Mouse (Mus musculus) MEL (cell line): ENCODE data around the gene Tbc1d2. TPM values are rescaled to one million over a fixed set of nuclear protein-coding genes. Genes with fewer than 3 reads are reported as not detected.

ENCODE experiments used
- DNase-seq: peaks from one replicate; pipeline ENCODE4 v3.0.0; 2011; ENCODE audit warnings: low read depth, low spot score
- H3K27ac ChIP-seq: 2 replicates; pipeline ENCODE4 v1.5.1; 2012; ENCODE audit warnings: low read depth, mild to moderate bottlenecking, control low read depth, low read length, moderate library complexity; ENCODE audit not compliant: control insufficient read depth
- H3K27me3 ChIP-seq, 2 experiments: fragments of 150-350 bp in 1 of 2; sonication (generic) in 1 of 2; 2 replicates each; pipeline ENCODE4 v1.6.1; 2012; ENCODE audit warnings: low read length in 2 of 2, mild to moderate bottlenecking in 2 of 2, improper control_type of control experiment in 1 of 2, moderate library complexity in 1 of 2; ENCODE audit not compliant: insufficient read depth in 2 of 2, control insufficient read depth in 1 of 2
- H3K36me3 ChIP-seq, 2 experiments: 2 replicates each; pipeline ENCODE4 v1.6.1; 2012 to 2014; ENCODE audit warnings: low read length in 2 of 2, improper control_type of control experiment in 1 of 2, inconsistent platforms in 1 of 2, mild to moderate bottlenecking in 1 of 2; ENCODE audit not compliant: insufficient read depth in 2 of 2, control insufficient read depth in 1 of 2
- H3K4me1 ChIP-seq, 2 experiments: fragments of 150-350 bp in 1 of 2; sonication (generic) in 1 of 2; 2 replicates each; pipeline ENCODE4 v1.6.1; 2012; ENCODE audit warnings: low read length in 2 of 2, improper control_type of control experiment in 1 of 2, mild to moderate bottlenecking in 1 of 2; ENCODE audit not compliant: insufficient read depth in 2 of 2, control insufficient read depth in 1 of 2
- H3K4me3 ChIP-seq, 2 experiments: fragments of 150-350 bp in 1 of 2; sonication (generic) in 1 of 2; 2 replicates each; pipeline ENCODE4 v1.5.1; 2012; ENCODE audit warnings: low read depth in 2 of 2, low read length in 2 of 2, mild to moderate bottlenecking in 2 of 2, moderate library complexity in 2 of 2, control low read depth in 1 of 2, improper control_type of control experiment in 1 of 2; ENCODE audit not compliant: control insufficient read depth in 1 of 2, insufficient read depth in 1 of 2
- H3K79me2 ChIP-seq: 2 replicates; pipeline ENCODE4 v1.6.1; 2012; ENCODE audit warnings: mild to moderate bottlenecking, low read length, moderate library complexity; ENCODE audit not compliant: control insufficient read depth, poor library complexity, insufficient read depth
- H3K9ac ChIP-seq: 2 replicates; pipeline ENCODE4 v1.6.1; 2012; ENCODE audit warnings: low read depth, mild to moderate bottlenecking, control low read depth, low read length, moderate library complexity; ENCODE audit not compliant: control insufficient read depth, poor library complexity, severe bottlenecking
- H3K9me3 ChIP-seq: fragments of 150-350 bp; sonication (generic); replicated peaks from 2 replicates; pipeline ENCODE4 v1.6.1; 2012; ENCODE audit warnings: mild to moderate bottlenecking, low read length, improper control_type of control experiment, moderate library complexity; ENCODE audit not compliant: insufficient read depth
- BHLHE40 ChIP-seq: IDR thresholded peaks from 2 replicates; pipeline ENCODE4 v1.6.1; 2012; ENCODE audit warnings: low read depth, mild to moderate bottlenecking, inconsistent platforms, low read length, improper control_type of control experiment, borderline replicate concordance
- CHD2 ChIP-seq: IDR thresholded peaks from 2 replicates; pipeline ENCODE4 v1.6.1; 2011; ENCODE audit warnings: low read length, improper control_type of control experiment
- ELF1 ChIP-seq: IDR thresholded peaks from 2 replicates; pipeline ENCODE4 v1.6.1; 2014; ENCODE audit warnings: low read depth, mild to moderate bottlenecking, inconsistent platforms, low read length, improper control_type of control experiment, moderate library complexity
- EP300 ChIP-seq, 2 experiments: IDR thresholded peaks; 2 replicates each; pipeline ENCODE4 v1.6.1; 2011; ENCODE audit warnings: improper control_type of control experiment in 2 of 2, low read length in 2 of 2, low read depth in 1 of 2, mild to moderate bottlenecking in 1 of 2
- GATA1 ChIP-seq: IDR thresholded peaks from 2 replicates; pipeline ENCODE4 v1.6.1; 2011; ENCODE audit warnings: low read depth, low read length, improper control_type of control experiment
- JUND ChIP-seq: IDR thresholded peaks from 2 replicates; pipeline ENCODE4 v1.6.1; 2011; ENCODE audit warnings: low read depth, mild to moderate bottlenecking, improper control_type of control experiment, low read length
- MAFK ChIP-seq: IDR thresholded peaks from 2 replicates; pipeline ENCODE4 v1.6.1; 2011; ENCODE audit warnings: low read depth, mild to moderate bottlenecking, low read length, improper control_type of control experiment, borderline replicate concordance
- MAZ ChIP-seq: IDR thresholded peaks from 2 replicates; pipeline ENCODE4 v1.6.1; 2012; ENCODE audit warnings: low read depth, mild to moderate bottlenecking, inconsistent platforms, low read length, improper control_type of control experiment
- MYB ChIP-seq: IDR thresholded peaks from 2 replicates; pipeline ENCODE4 v1.6.1; 2011; ENCODE audit warnings: mild to moderate bottlenecking, low read depth, low read length, improper control_type of control experiment
- NRF1 ChIP-seq: IDR thresholded peaks from 2 replicates; pipeline ENCODE4 v1.6.1; 2014; ENCODE audit warnings: low read depth, mild to moderate bottlenecking, inconsistent platforms, low read length, improper control_type of control experiment, moderate library complexity; ENCODE audit not compliant: poor library complexity, insufficient read depth, severe bottlenecking
- POLR2A ChIP-seq, 2 experiments: IDR thresholded peaks; 2 replicates each; pipeline ENCODE4 v1.6.1; 2011 to 2012; ENCODE audit warnings: low read length in 2 of 2, mild to moderate bottlenecking in 2 of 2, control low read depth in 1 of 2, improper control_type of control experiment in 1 of 2, low read depth in 1 of 2, moderate library complexity in 1 of 2; ENCODE audit not compliant: control insufficient read depth in 1 of 2, insufficient read depth in 1 of 2, poor library complexity in 1 of 2
- POLR2AphosphoS5 ChIP-seq: IDR thresholded peaks from 2 replicates; pipeline ENCODE4 v1.6.1; 2012; ENCODE audit warnings: low read depth, borderline replicate concordance, mild to moderate bottlenecking, inconsistent platforms, low read length, moderate library complexity, mixed read lengths
- RCOR1 ChIP-seq: IDR thresholded peaks from 2 replicates; pipeline ENCODE4 v1.6.1; 2012; ENCODE audit warnings: low read depth, mild to moderate bottlenecking, inconsistent platforms, low read length, improper control_type of control experiment
- SIN3A ChIP-seq: IDR thresholded peaks from 2 replicates; pipeline ENCODE4 v1.6.1; 2012; ENCODE audit warnings: low read length, improper control_type of control experiment, inconsistent platforms
- TAL1 ChIP-seq: IDR thresholded peaks from 2 replicates; pipeline ENCODE4 v1.6.1; 2012; ENCODE audit warnings: mild to moderate bottlenecking, inconsistent platforms, low read length, moderate library complexity, mixed read lengths
- TCF12 ChIP-seq: IDR thresholded peaks from 2 replicates; pipeline ENCODE4 v1.6.1; 2014; ENCODE audit warnings: low read depth, mild to moderate bottlenecking, inconsistent platforms, low read length, improper control_type of control experiment, moderate library complexity
- polyA plus RNA-seq, 2 experiments: library from polyadenylated mRNA; stranded (reverse) in 1 of 2; unstranded in 1 of 2; fragments of >175 nt in 1 of 2; fragments of >200 nt in 1 of 2; gene quantifications; 2 replicates each; pipeline versions ENCODE4 v1.2.1 to v1.2.4; 2012; ENCODE audit warnings: low replicate concordance in 2 of 2, low read depth in 1 of 2; ENCODE audit not compliant: insufficient read length in 2 of 2, insufficient read depth in 1 of 2, missing spikeins in 1 of 2
- total RNA-seq: library from RNA; depleted of rRNA; stranded (reverse); fragments of 300-350 nt; gene quantifications from 2 replicates; pipeline ENCODE4 v1.2.3, GENCODE M21; 2012

The Tbc1d2 gene
- total and polyA plus RNA-seq, 3 experiments = 0.19 to 0.36 TPM; not detected in 1

DNA sequence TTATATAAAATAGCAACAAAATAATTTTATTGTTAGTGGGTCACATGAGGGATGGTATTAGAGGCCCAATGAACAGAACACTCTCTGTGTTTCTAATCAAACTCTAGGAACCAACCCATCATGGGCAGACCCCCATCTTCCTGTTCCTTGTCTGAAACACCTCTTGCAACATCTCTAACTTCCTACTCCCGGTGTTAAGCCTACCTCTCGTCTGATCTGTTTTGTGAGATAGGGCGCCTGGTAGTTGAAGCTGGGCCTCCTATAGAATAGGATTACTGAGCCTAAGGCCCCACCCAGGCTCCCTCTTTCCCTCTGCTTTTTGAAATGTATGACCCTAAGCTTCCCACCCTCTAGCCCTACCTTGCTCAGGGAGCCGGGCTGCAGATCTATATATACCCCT lies 59.2 kb downstream of the Tbc1d2 start:
- Histone ChIP-seq H3K9ac (no peak overlapping the region), H3K4me1 (peaks cover 13 to 53% of the 10 kb centered on the region in 2 experiments)

DNA sequence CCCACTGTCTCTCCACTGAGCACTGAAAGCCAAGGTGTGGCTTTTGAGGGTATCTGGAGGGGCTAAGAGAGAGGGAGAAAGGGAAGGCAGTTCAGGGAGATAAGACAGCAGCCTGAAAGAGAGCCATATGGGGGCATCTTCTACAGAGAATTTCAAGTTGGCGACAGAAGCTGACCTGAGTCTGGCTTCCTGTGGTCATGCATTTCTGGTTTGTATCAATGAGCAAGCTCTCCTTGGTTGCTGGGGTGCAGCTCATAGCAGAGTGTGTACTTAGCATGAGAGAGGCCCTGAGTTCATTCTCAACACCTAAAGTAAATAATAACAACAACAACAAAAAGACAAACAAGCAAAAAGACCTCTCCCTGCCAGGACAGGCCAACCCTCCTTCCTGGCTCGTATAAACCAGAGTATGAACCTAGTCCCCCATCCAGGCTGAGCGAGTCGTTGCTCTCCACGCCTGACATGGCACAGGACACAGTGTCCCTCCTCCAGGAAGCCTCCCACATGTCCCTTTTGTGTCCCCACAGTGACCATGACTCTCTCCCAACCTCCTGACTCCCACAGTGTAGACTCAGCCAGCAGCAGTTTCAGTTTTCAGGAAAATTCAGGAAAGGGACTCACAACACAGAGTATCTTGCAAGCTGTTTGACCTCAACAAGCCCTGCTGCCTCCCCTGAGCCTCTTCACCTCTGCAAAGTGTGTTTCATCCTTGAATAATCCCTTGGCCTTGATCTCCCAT lies 59.9 kb downstream of the Tbc1d2 start:
- Histone ChIP-seq H3K9ac (no peak overlapping the region), H3K4me3 (no peak overlapping the region), H3K79me2 (no peaks in the 10 kb centered on the region), H3K4me1 (peaks cover 13 to 53% of the 10 kb centered on the region in 2 experiments), H3K9me3 (no peaks in the 10 kb centered on the region), H3K27ac (peak overlapping the region; percentile 43), H3K27me3 (no peaks in the 10 kb centered on the region), H3K36me3 (peaks cover 0 to 42% of the 10 kb centered on the region in 2 experiments; a peak in 2 of 4 replicates)
- no peak for TF ChIP-seq TCF12
- 0 out of 2 replicates have a peak, but pooled peaks have one; percentile 9 for TF ChIP-seq GATA1
- no peak for DNase-seq

More for the DNA sequence above, 59.2 kb downstream of the Tbc1d2 start:
- DNase-seq = peak; percentile 64
- Histone ChIP-seq H3K4me3 (no peak overlapping the region), H3K79me2 (no peaks in the 10 kb centered on the region), H3K27me3 (no peaks in the 10 kb centered on the region), H3K9me3 (no peaks in the 10 kb centered on the region)
- TF ChIP-seq TCF12 = no peak
- no peak for TF ChIP-seq POLR2A (IDR thresholded peaks at IDR 0.05; ENCODE audit: control insufficient read depth in 1 of 2, insufficient read depth in 1 of 2, low read depth in 1 of 2, low read length in 2 of 2, poor library complexity in 1 of 2)
- no peak for TF ChIP-seq MAZ
- no peak for TF ChIP-seq MAFK
- 0 out of 2 replicates have a peak, but pooled peaks have one; percentile 24 for TF ChIP-seq ELF1
- TF ChIP-seq SIN3A = no peak
- no peak for TF ChIP-seq NRF1
- no peak for TF ChIP-seq BHLHE40
- peak; percentile 56 for TF ChIP-seq TAL1
- TF ChIP-seq CHD2 = no peak
- 0 out of 2 replicates have a peak, but pooled peaks have one; percentile 30 for TF ChIP-seq RCOR1
- TF ChIP-seq GATA1 = 0 out of 2 replicates have a peak, but pooled peaks have one; percentile 40
- no peak for TF ChIP-seq POLR2AphosphoS5
- peak; percentile 58 to 66; a peak in 3 of 4 replicates for TF ChIP-seq EP300 (IDR thresholded peaks at IDR 0.05; ENCODE audit: low read depth in 1 of 2, low read length in 2 of 2)
- TF ChIP-seq MYB = no peak
- TF ChIP-seq JUND = no peak
- TF ChIP-seq, all 39 proteins: peak for 5
- Histone ChIP-seq H3K27ac (peak overlapping the region; percentile 43), H3K36me3 (peaks cover 0 to 42% of the 10 kb centered on the region in 2 experiments; a peak in 2 of 4 replicates)
